Mouse (Mus musculus) stomach, embryonic 16.5 days (tissue): ENCODE measurements around the gene Sacs. TPM values are rescaled to one million over a fixed set of nuclear protein-coding genes. Genes with fewer than 3 reads are reported as not detected.

Experiments
- ATAC-seq: fragments of 200-750 bp; cut with Nextera tagmentation; 2 replicates; pipeline ENCODE4 v1.8.0; 2017; ENCODE audit warnings: moderate number of reproducible peaks, moderate TSS enrichment; ENCODE audit not compliant: insufficient read depth, low FRiP score
- H3K27ac ChIP-seq: fragments of 300-500 bp; sonication (generic); 2 replicates; pipeline ENCODE4 v1.5.1; 2014; ENCODE audit warnings: low read length
- H3K27me3 ChIP-seq: fragments of 300-500 bp; sonication (generic); 2 replicates; pipeline ENCODE4 v1.6.1; 2014; ENCODE audit warnings: low read length, control low read depth, mixed read lengths; ENCODE audit not compliant: control insufficient read depth, insufficient read depth
- H3K36me3 ChIP-seq: fragments of 300-500 bp; sonication (generic); 2 replicates; pipeline ENCODE4 v1.6.1; 2014; ENCODE audit warnings: low read length; ENCODE audit not compliant: control insufficient read depth, insufficient read depth
- H3K4me1 ChIP-seq: fragments of 300-500 bp; sonication (generic); 2 replicates; pipeline ENCODE4 v1.6.1; 2014; ENCODE audit warnings: low read length, control low read depth, mixed read lengths; ENCODE audit not compliant: control insufficient read depth, insufficient read depth
- H3K4me2 ChIP-seq: fragments of 300-500 bp; sonication (generic); 2 replicates; pipeline ENCODE4 v1.6.1; 2014; ENCODE audit warnings: low read depth, low read length, mixed read lengths
- H3K4me3 ChIP-seq: fragments of 300-500 bp; sonication (generic); replicated peaks from 2 replicates; pipeline ENCODE4 v1.5.1; 2014; ENCODE audit warnings: mild to moderate bottlenecking, low read length
- H3K9ac ChIP-seq: fragments of 300-500 bp; sonication (generic); 2 replicates; pipeline ENCODE4 v1.6.1; 2014; ENCODE audit warnings: low read length
- H3K9me3 ChIP-seq: fragments of 300-500 bp; sonication (generic); replicated peaks from 2 replicates; pipeline ENCODE4 v1.6.1; 2016; ENCODE audit warnings: low read length, control low read depth; ENCODE audit not compliant: control insufficient read depth
- WGBS: fragments of 180-500 bp; shearing (Covaris S2); extraction: QIAGEN DNeasy Blood & Tissue Kit; methylation state at CpG from one replicate; pipeline ENCODE4 v1.1.7; 2014; 5-methylcytosine and 5-hydroxymethylcytosine counted together
- polyA plus RNA-seq: library from polyadenylated mRNA; unstranded; fragments of >200 nt; fragmentation: Nextera tagmentation; extraction: Ambion mirVana; gene quantifications from 2 replicates; pipeline ENCODE4 v1.2.1, GENCODE M21; 2015

Gene Sacs
- polyA plus RNA-seq, 1 experiment from 2014 or later: 2.4 TPM

GRCm38 (mm10) chr14:61278676-61279300 is 140.5 kb downstream of the Sacs start:
- WGBS: 73% methylated on average over 7 of the region's 7 CpGs
- Histone ChIP-seq H3K36me3 (no peaks in the 10 kb centered on the region), H3K4me1 (no peaks in the 10 kb centered on the region), H3K4me2 (no peak overlapping the region), H3K9ac (no peak overlapping the region), H3K9me3 (no peaks in the 10 kb centered on the region), H3K27me3 (peaks cover 5% of the 10 kb centered on the region), H3K27ac (no peak overlapping the region), H3K4me3 (no peak overlapping the region)
- no peak for ATAC-seq

- Histone ChIP-seq H3K27ac (no peak overlapping the region), H3K9me3 (no peaks in the 10 kb centered on the region), H3K27me3 (no peaks in the 10 kb centered on the region), H3K4me1 (0 out of 2 replicates have a peak, but pooled peaks cover 6% of the 10 kb centered on the region), H3K36me3 (no peaks in the 10 kb centered on the region), H3K4me3 (no peak overlapping the region), H3K9ac (no peak overlapping the region), H3K4me2 (no peak overlapping the region)
- no peak for ATAC-seq
- WGBS: 60% methylated on average over 19 of the region's 19 CpGs
These were observed 150.5 kb downstream of the Sacs start for GRCm38 (mm10) chr14:61288606-61289286.

Other genes starting within 250 kb of the Sacs start
- gene Tnfrsf19, start 92.0 kb upstream of the Sacs start, polyA plus RNA-seq: 37.2 and 38.0 TPM in 2 replicates
- gene Sgcg, start 120.0 kb downstream of the Sacs start, polyA plus RNA-seq: 1.6 and 5.6 TPM in 2 replicates
- gene Arl11, start 171.3 kb downstream of the Sacs start, polyA plus RNA-seq: 1.4 and 1.6 TPM in 2 replicates
- gene Ebpl, start 222.0 kb downstream of the Sacs start, polyA plus RNA-seq: 7.4 and 8.8 TPM in 2 replicates